Mouse (Mus musculus): ENCODE measurements around the gene Vmn1r85. TPM values are rescaled to one million over a fixed set of nuclear protein-coding genes. Genes with fewer than 3 reads are reported as not detected.

Gene Vmn1r85
- polyA plus RNA-seq, 1 experiment from 2014 or later, result not detected

GRCm38 (mm10) chr7:13053501-13053900 lies 41.5 kb downstream of the Vmn1r85 start:
- H3K36me3 ChIP-seq, result no peaks in the 10 kb centered on the region
- WGBS, result 96% methylated on average over 2 of the region's 2 CpGs
- H3K27me3 ChIP-seq, result no peaks in the 10 kb centered on the region
- H3K9me3 ChIP-seq, result no peaks in the 10 kb centered on the region
- peaks cover 5% of the 10 kb centered on the region; the same call in 1 of the 2 replicates for H3K4me1 ChIP-seq
- no peak overlapping the region for H3K9ac ChIP-seq
- peak overlapping the region; percentile 78; the same call in 1 of the 2 replicates for H3K4me2 ChIP-seq
- no peak overlapping the region for H3K27ac ChIP-seq
- peak overlapping the region; percentile 62; the same call in 1 of the 2 replicates for H3K4me3 ChIP-seq
- ATAC-seq (ENCODE audit: insufficient number of reproducible peaks, low FRiP score, low TSS enrichment, low read depth), result no peak

GRCm38 (mm10) chr7:13053001-13053400 lies 42.0 kb downstream of the Vmn1r85 start:
- H3K36me3 ChIP-seq, result no peaks in the 10 kb centered on the region
- no peak for ATAC-seq (ENCODE audit: insufficient number of reproducible peaks, low FRiP score, low TSS enrichment, low read depth)
- peaks cover 5% of the 10 kb centered on the region; the same call in 1 of the 2 replicates for H3K4me1 ChIP-seq
- WGBS, result 86% methylated on average over 13 of the region's 13 CpGs
- H3K4me3 ChIP-seq, result no peak overlapping the region
- H3K9ac ChIP-seq, result no peak overlapping the region
- H3K4me2 ChIP-seq, result no peak overlapping the region
- no peaks in the 10 kb centered on the region for H3K27me3 ChIP-seq
- H3K9me3 ChIP-seq, result no peaks in the 10 kb centered on the region
- H3K27ac ChIP-seq, result no peak overlapping the region

GRCm38 (mm10) chr7:13046084-13046483 lies 48.9 kb downstream of the Vmn1r85 start:
- ATAC-seq (ENCODE audit: insufficient number of reproducible peaks, low FRiP score, low TSS enrichment, low read depth), result no peak
- H3K36me3 ChIP-seq, result no peaks in the 10 kb centered on the region
- peaks cover 16% of the 10 kb centered on the region for H3K4me1 ChIP-seq
- no peak overlapping the region for H3K4me2 ChIP-seq
- peaks cover 46% of the 10 kb centered on the region for H3K27me3 ChIP-seq
- H3K27ac ChIP-seq, result no peak overlapping the region
- no peak overlapping the region for H3K4me3 ChIP-seq
- H3K9me3 ChIP-seq, result no peaks in the 10 kb centered on the region
- no peak overlapping the region for H3K9ac ChIP-seq
- 7% methylated on average over 2 of the region's 2 CpGs for WGBS

GRCm38 (mm10) chr7:13044254-13044625 lies 50.7 kb downstream of the Vmn1r85 start:
- WGBS, result 2% methylated on average over 23 of the region's 23 CpGs
- peak overlapping the region; percentile 97 for H3K4me2 ChIP-seq
- no peaks in the 10 kb centered on the region for H3K9me3 ChIP-seq
- H3K36me3 ChIP-seq, result no peaks in the 10 kb centered on the region
- no peak overlapping the region for H3K27ac ChIP-seq
- ATAC-seq (ENCODE audit: insufficient number of reproducible peaks, low FRiP score, low TSS enrichment, low read depth), result no peak
- peaks cover 16% of the 10 kb centered on the region for H3K4me1 ChIP-seq
- H3K9ac ChIP-seq, result peak overlapping the region; percentile 64; the same call in 1 of the 2 replicates
- H3K4me3 ChIP-seq, result peak overlapping the region; percentile 46
- H3K27me3 ChIP-seq, result peaks cover 51% of the 10 kb centered on the region

GRCm38 (mm10) chr7:13043445-13044253 lies 51.3 kb downstream of the Vmn1r85 start:
- 7% methylated on average over 88 of the region's 88 CpGs for WGBS

GRCm38 (mm10) chr7:13043120-13043444 lies 51.9 kb downstream of the Vmn1r85 start:
- Histone ChIP-seq H3K9ac (no peak overlapping the region), H3K4me1 (peaks cover 22% of the 10 kb centered on the region), H3K4me3 (peak overlapping the region; percentile 46), H3K4me2 (peak overlapping the region; percentile 97; the same call in 1 of the 2 replicates), H3K36me3 (no peaks in the 10 kb centered on the region), H3K9me3 (no peaks in the 10 kb centered on the region), H3K27ac (no peak overlapping the region), H3K27me3 (peaks cover 51% of the 10 kb centered on the region)
- no peak for ATAC-seq (ENCODE audit: insufficient number of reproducible peaks, low FRiP score, low TSS enrichment, low read depth)
- 36% methylated on average over 16 of the region's 16 CpGs for WGBS

More at GRCm38 (mm10) chr7:13043445-13044253, 51.3 kb downstream of the Vmn1r85 start:
- H3K4me3 ChIP-seq, result peak overlapping the region; percentile 46
- H3K4me1 ChIP-seq, result peaks cover 20% of the 10 kb centered on the region
- ATAC-seq (ENCODE audit: insufficient number of reproducible peaks, low FRiP score, low TSS enrichment, low read depth), result peak; percentile 31; the same call in 1 of the 2 replicates
- peaks cover 51% of the 10 kb centered on the region for H3K27me3 ChIP-seq
- peak overlapping the region; percentile 64 for H3K9ac ChIP-seq
- no peaks in the 10 kb centered on the region for H3K36me3 ChIP-seq
- H3K27ac ChIP-seq, result no peak overlapping the region
- peak overlapping the region; percentile 97 for H3K4me2 ChIP-seq
- no peaks in the 10 kb centered on the region for H3K9me3 ChIP-seq

GRCm38 (mm10) chr7:13042511-13042910 lies 52.5 kb downstream of the Vmn1r85 start:
- H3K4me1 ChIP-seq, result peaks cover 22% of the 10 kb centered on the region
- no peaks in the 10 kb centered on the region for H3K36me3 ChIP-seq
- H3K4me2 ChIP-seq, result no peak overlapping the region
- ATAC-seq (ENCODE audit: insufficient number of reproducible peaks, low FRiP score, low TSS enrichment, low read depth), result no peak
- no peak overlapping the region for H3K27ac ChIP-seq
- H3K9me3 ChIP-seq, result no peaks in the 10 kb centered on the region
- 81% methylated on average over 6 of the region's 6 CpGs for WGBS
- peaks cover 51% of the 10 kb centered on the region for H3K27me3 ChIP-seq
- no peak overlapping the region for H3K4me3 ChIP-seq
- no peak overlapping the region for H3K9ac ChIP-seq

- no peaks in the 10 kb centered on the region for H3K9me3 ChIP-seq
- 57% methylated on average over 1 of the region's 1 CpGs for WGBS
- no peak overlapping the region for H3K4me2 ChIP-seq
- no peak overlapping the region for H3K27ac ChIP-seq
- no peak overlapping the region for H3K9ac ChIP-seq
- H3K27me3 ChIP-seq, result peaks cover 51% of the 10 kb centered on the region
- no peak for ATAC-seq (ENCODE audit: insufficient number of reproducible peaks, low FRiP score, low TSS enrichment, low read depth)
- no peak overlapping the region for H3K4me3 ChIP-seq
- H3K4me1 ChIP-seq, result peaks cover 31% of the 10 kb centered on the region
- peaks cover 3% of the 10 kb centered on the region; the same call in 1 of the 2 replicates for H3K36me3 ChIP-seq
Measured at GRCm38 (mm10) chr7:13041256-13041655, 53.7 kb downstream of the Vmn1r85 start.

- peak overlapping the region; percentile 99 for H3K9ac ChIP-seq
- WGBS, result 90% methylated on average over 1 of the region's 1 CpGs
- no peak overlapping the region for H3K27ac ChIP-seq
Measured at GRCm38 (mm10) chr7:13039181-13039580, 55.8 kb downstream of the Vmn1r85 start.

GRCm38 (mm10) chr7:13038621-13039169 lies 56.3 kb downstream of the Vmn1r85 start:
- peaks cover 30% of the 10 kb centered on the region for H3K27me3 ChIP-seq
- no peaks in the 10 kb centered on the region for H3K9me3 ChIP-seq
- no peak for ATAC-seq (ENCODE audit: insufficient number of reproducible peaks, low FRiP score, low TSS enrichment, low read depth)
- H3K36me3 ChIP-seq, result peaks cover 17% of the 10 kb centered on the region
- peak overlapping the region; percentile 99 for H3K9ac ChIP-seq
- peak overlapping the region; percentile 100 for H3K27ac ChIP-seq
- H3K4me1 ChIP-seq, result peaks cover 38% of the 10 kb centered on the region
- peak overlapping the region; percentile 84 for H3K4me3 ChIP-seq
- peak overlapping the region; percentile 69 for H3K4me2 ChIP-seq
- WGBS, result 25% methylated on average over 15 of the region's 15 CpGs

More at GRCm38 (mm10) chr7:13039181-13039580, 55.8 kb downstream of the Vmn1r85 start:
- Histone ChIP-seq H3K4me2 (peak overlapping the region; percentile 69; the same call in 1 of the 2 replicates), H3K9me3 (no peaks in the 10 kb centered on the region), H3K4me1 (peaks cover 38% of the 10 kb centered on the region), H3K27me3 (peaks cover 35% of the 10 kb centered on the region), H3K4me3 (peak overlapping the region; percentile 84), H3K36me3 (peaks cover 17% of the 10 kb centered on the region)
- no peak for ATAC-seq (ENCODE audit: insufficient number of reproducible peaks, low FRiP score, low TSS enrichment, low read depth)

GRCm38 (mm10) chr7:13037901-13038555 lies 56.9 kb downstream of the Vmn1r85 start, which contains the start of gene Ube2m:
Ube2m (minus strand) TSS chr7:13038275.
- Histone ChIP-seq H3K36me3 (peaks cover 23% of the 10 kb centered on the region), H3K4me1 (peaks cover 39% of the 10 kb centered on the region), H3K27me3 (peaks cover 23% of the 10 kb centered on the region), H3K9me3 (no peaks in the 10 kb centered on the region), H3K9ac (peak within 1 kb of the TSS; percentile 99), H3K27ac (peak within 1 kb of the TSS; percentile 100), H3K4me3 (peak within 1 kb of the TSS; percentile 84), H3K4me2 (peak within 1 kb of the TSS; percentile 69)
- under 1% methylated on average over 58 of the region's 65 CpGs for WGBS
- peak; percentile 92 for ATAC-seq (ENCODE audit: insufficient number of reproducible peaks, low FRiP score, low TSS enrichment, low read depth)
